Mouse (Mus musculus) liver, adult 10 weeks (tissue): ENCODE measurements around the gene Snrpd3. TPM values are rescaled to one million over a fixed set of nuclear protein-coding genes. Genes with fewer than 3 reads are reported as not detected.

Experiments used
- polyA plus RNA-seq: library from polyadenylated mRNA; stranded (reverse); fragments of 350-450 nt; fragmentation: Illumina TruSeq; extraction: RNeasy Lipid Tissue Mini Kit (QIAGEN cat#74804); gene quantifications from one replicate; pipeline ENCODE4 v1.2.3, GENCODE M21; 2014; ENCODE audit warnings: low read depth, low replicate concordance

The Snrpd3 gene
- 16.3 TPM for polyA plus RNA-seq

GRCm38 (mm10) chr10:75517073-75517757, at the start of gene Snrpd3:
Gene Snrpd3 (plus strand): TSS chr10:75517551.

GRCm38 (mm10) chr10:75517758-75518143, 400 bp downstream of the Snrpd3 start, which contains the start of gene Gucd1:
Gene Gucd1 (minus strand): TSS chr10:75517972.

GRCm38 (mm10) chr10:75559676-75560548, 42.6 kb downstream of the Snrpd3 start, which contains the start of gene Lrrc75b:
Gene Lrrc75b (minus strand): TSS chr10:75560330.

GRCm38 (mm10) chr10:75561071-75561654, 43.8 kb downstream of the Snrpd3 start, which contains the start of gene Ggt1:
Gene Ggt1 (plus strand): TSS chr10:75561604.

Other genes with a start within 250 kb of the Snrpd3 start
- not detected for gene Adora2a, start 200.7 kb upstream of the Snrpd3 start, polyA plus RNA-seq
- 115 TPM for gene Upb1, start 116.4 kb upstream of the Snrpd3 start, polyA plus RNA-seq
- gene Gucd1, start 421 bp downstream of the Snrpd3 start, polyA plus RNA-seq: 27.8 TPM
- gene Lrrc75b, start 42.8 kb downstream of the Snrpd3 start, polyA plus RNA-seq: not detected
- not detected for gene Ggt1, start 44.1 kb downstream of the Snrpd3 start, polyA plus RNA-seq
- 0.66 TPM for gene Ggt5, start 71.8 kb downstream of the Snrpd3 start, polyA plus RNA-seq
- 0.26 TPM for gene Susd2, start 126.5 kb downstream of the Snrpd3 start, polyA plus RNA-seq
- 1.2 TPM for gene Cabin1, start 246.8 kb downstream of the Snrpd3 start, polyA plus RNA-seq